Mouse (Mus musculus) small intestine, adult 2 months (tissue): ENCODE measurements around the gene Rapgef5.

Experiments
- CTCF ChIP-seq: fragments of 200-500 bp; IDR thresholded peaks from 2 replicates; pipeline ENCODE4 v1.5.1; 2012; ENCODE audit warnings: low read depth, mild to moderate bottlenecking, control low read depth, inconsistent platforms, low read length, moderate library complexity, mixed read lengths; ENCODE audit not compliant: insufficient replicate concordance, insufficient read length; ENCODE audit errors: extremely low read depth
- POLR2A ChIP-seq: fragments of 200-500 bp; IDR thresholded peaks from 2 replicates; pipeline ENCODE4 v1.6.1; 2012; ENCODE audit warnings: low read depth, mild to moderate bottlenecking, control low read depth, inconsistent platforms, low read length, moderate library complexity

DNA sequence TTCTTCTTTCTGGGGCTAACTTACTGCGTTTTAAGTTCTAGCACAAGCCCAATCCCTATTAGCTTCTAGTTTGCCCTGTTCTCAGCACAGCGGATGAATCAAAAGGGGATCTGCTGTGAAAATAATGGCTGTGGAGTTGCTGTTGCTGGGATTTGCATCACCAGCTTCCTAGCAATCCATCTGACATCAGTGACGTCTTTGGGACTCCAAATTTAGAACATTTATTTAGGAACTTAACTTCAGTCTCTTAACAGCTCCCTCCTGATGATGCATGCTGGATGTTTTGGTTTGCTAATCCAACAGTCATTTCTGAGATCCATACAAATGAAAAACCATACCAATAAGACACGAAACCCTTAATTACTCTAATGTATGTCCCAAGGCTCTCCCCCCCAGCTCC is 289.3 kb downstream of the Rapgef5 start:
- TF ChIP-seq POLR2A = no peak
- TF ChIP-seq CTCF = no peak
